Mouse (Mus musculus): Measurements from ENCODE around the gene Arhgap45.
A peak's percentile ranks its signal among the peaks of the same experiment; 100 is the strongest.

DNA sequence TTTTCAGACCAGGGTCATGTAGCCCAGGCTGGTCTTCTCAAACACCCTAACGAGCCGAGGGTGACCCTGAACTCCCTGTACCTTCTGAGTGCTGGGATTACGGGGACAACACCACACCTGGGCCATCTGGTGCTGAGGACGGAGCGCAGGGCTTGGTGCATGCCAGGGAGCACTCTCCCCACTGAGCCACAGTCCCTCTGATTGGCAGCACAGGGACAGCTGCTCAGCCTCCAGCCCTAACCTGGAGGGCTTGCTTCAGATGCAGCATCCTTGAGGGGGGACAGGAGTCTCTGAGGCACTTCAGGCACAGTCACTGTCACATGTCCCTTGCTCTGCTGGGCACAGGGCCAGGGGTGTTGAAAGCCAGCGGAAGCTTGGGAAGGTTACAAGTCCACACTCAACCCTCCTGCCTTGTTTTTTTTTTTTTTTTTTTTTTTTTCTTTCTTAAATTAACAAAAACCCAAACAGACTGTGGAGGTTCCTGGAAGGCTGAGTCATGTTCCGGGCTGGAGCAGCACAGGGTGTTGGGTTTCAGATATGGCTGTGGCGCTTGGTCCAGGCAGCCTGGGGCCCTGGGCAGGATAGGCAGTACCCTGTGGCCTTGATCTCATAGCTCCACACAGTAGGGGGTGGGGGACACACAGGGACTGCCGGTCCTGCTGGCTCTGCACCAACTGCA lies 54.5 kb downstream of the Arhgap45 start:
- no peak; the same call in 1 of the 2 replicates for TF ChIP-seq CTCF (IDR thresholded peaks at IDR 0.05; ENCODE audit: low read depth)
- TF ChIP-seq EP300 (optimal IDR thresholded peaks at IDR 0.05) = peak; percentile 16

Data from stomach, postnatal 0 days (tissue).